Mouse (Mus musculus): ENCODE results near the gene Tmem132c. TPM values are rescaled to one million over a fixed set of nuclear protein-coding genes. Genes with fewer than 3 reads are reported as not detected.

Tmem132c gene
- polyA plus RNA-seq, 1 experiment from 2014 or later = 35.6 TPM

DNA sequence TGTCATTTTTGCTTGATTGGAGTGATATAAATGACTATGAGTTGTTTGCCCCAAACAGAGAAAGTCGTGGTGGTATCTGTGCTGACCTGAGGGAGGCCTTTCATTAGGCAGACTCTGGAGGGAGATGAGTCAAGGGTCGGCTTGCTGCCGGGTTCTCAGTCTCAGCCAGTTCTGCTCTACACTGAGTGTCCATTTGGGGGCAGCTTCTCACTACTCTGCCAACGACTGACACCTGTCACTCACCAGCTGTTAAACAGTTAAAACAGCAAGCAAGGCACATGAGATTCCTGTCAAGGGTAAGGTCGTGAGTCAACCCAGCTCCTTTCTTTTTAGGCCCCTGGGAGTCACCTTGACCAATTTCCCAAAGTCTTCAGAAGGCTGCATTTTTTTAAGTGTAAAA lies 350.8 kb downstream of the Tmem132c start:
- Histone ChIP-seq H3K36me3 (peaks cover 72% of the 10 kb centered on the region), H3K27ac (no peak overlapping the region), H3K27me3 (no peaks in the 10 kb centered on the region), H3K4me1 (no peaks in the 10 kb centered on the region), H3K4me3 (no peak overlapping the region), H3K4me2 (replicated peaks) (no peak overlapping the region), H3K9ac (no peak overlapping the region), H3K9me3 (no peaks in the 10 kb centered on the region)
- no peak for ATAC-seq (ENCODE audit: low FRiP score, low read depth)
- WGBS = 63% methylated on average over 5 of the region's 5 CpGs

DNA sequence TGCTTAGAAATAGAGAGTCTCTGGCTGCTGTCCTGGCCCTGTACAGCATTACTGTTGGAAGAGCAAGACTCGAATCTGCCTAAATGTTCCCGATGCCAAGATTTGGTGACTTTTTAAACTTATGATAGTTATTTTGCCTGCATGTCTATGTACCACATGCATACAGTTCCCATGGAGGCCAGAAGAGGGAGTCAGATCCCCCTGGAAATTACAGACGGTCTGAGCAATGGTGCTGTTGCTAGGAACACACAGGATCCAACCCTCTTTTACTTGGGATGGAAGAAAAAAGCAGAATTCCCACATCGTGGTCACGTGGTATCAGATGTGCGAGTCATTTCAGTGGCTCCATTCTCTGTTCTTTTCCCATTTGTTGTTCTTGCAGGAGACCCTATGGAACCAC lies 351.2 kb downstream of the Tmem132c start:
- Histone ChIP-seq H3K9ac (no peak overlapping the region), H3K4me2 (replicated peaks) (no peak overlapping the region), H3K4me1 (no peaks in the 10 kb centered on the region), H3K27ac (no peak overlapping the region), H3K27me3 (no peaks in the 10 kb centered on the region), H3K4me3 (no peak overlapping the region), H3K9me3 (no peaks in the 10 kb centered on the region), H3K36me3 (peaks cover 76% of the 10 kb centered on the region)
- ATAC-seq (ENCODE audit: low FRiP score, low read depth) = no peak
- WGBS = 82% methylated on average over 6 of the region's 6 CpGs

DNA sequence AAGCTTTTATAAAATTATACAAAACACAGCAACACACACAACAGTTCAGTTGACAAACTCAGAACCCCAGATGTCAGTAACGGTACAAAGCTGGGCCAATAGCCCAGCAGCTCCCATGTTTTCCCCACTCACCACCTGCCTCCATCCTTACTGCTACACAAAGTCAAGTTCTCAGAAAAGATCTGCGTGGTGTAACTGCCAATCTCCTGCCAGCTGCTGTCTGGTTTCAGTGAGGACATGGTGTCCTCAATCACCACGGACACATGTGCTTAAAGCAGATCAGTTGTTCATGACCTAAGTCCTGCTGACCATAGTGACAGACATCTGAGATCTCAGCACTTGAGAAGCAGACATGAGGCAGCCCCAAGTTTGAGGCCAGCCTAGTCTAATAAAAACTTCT lies 354.1 kb downstream of the Tmem132c start:
- 89% methylated on average over 3 of the region's 3 CpGs for WGBS

DNA sequence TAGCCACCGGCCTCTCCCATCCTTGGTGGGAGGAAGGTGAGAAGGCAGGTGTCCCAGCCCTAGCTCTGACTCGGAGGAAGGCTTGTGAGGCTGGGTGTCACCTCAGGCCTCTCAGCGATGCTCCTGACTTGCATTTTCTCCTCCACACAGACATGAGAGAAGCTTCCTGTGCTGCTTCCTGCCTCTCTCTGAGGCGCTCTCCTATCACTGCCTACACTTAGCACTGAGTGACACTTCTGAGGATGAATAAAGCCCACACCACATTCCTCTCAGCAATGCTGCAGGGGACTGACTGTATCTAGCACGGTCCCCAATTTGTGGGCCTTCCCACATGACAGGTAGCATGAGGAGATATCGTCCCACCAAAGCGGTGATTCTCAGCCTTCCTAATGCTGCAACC lies 355.3 kb downstream of the Tmem132c start:
- no peak for ATAC-seq (ENCODE audit: low FRiP score, low read depth)
- Histone ChIP-seq H3K9ac (no peak overlapping the region), H3K36me3 (peaks cover 99% of the 10 kb centered on the region), H3K9me3 (no peaks in the 10 kb centered on the region), H3K27ac (no peak overlapping the region), H3K4me1 (no peaks in the 10 kb centered on the region), H3K4me3 (no peak overlapping the region), H3K4me2 (replicated peaks) (no peak overlapping the region), H3K27me3 (no peaks in the 10 kb centered on the region)
- WGBS = 90% methylated on average over 7 of the region's 7 CpGs

More for the DNA sequence above, 354.1 kb downstream of the Tmem132c start:
- H3K27me3 ChIP-seq = no peaks in the 10 kb centered on the region
- ATAC-seq (ENCODE audit: low FRiP score, low read depth) = no peak
- no peak overlapping the region for H3K4me3 ChIP-seq
- no peak overlapping the region for H3K9ac ChIP-seq
- H3K36me3 ChIP-seq = peaks cover 95% of the 10 kb centered on the region
- no peak overlapping the region for H3K4me2 ChIP-seq (replicated peaks)
- no peaks in the 10 kb centered on the region for H3K4me1 ChIP-seq
- no peaks in the 10 kb centered on the region for H3K9me3 ChIP-seq
- H3K27ac ChIP-seq = no peak overlapping the region

DNA sequence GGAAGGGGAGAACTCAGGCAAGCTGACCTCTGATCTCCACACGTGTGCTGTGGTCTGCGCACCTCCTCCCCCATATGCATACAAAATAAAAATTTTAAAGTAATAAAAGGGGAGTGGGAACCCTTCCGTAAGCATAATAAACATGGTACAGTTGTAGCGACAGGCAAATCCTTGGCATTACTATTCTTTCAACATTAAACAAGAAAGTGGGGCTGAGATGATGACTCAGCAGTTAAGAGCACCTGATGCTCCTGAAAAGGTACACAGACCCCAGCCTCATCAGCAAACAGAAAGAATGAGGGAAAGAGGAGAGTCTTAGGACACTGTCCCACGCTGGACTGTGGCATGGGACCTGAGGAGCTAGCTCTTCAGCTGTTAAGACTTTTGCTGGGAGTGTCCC lies 361.4 kb downstream of the Tmem132c start:
- Histone ChIP-seq H3K9me3 (no peaks in the 10 kb centered on the region), H3K4me2 (replicated peaks) (no peak overlapping the region), H3K36me3 (peaks cover 98% of the 10 kb centered on the region), H3K4me3 (no peak overlapping the region), H3K27ac (no peak overlapping the region), H3K9ac (no peak overlapping the region), H3K27me3 (no peaks in the 10 kb centered on the region), H3K4me1 (no peaks in the 10 kb centered on the region)
- no peak for ATAC-seq (ENCODE audit: low FRiP score, low read depth)
- 95% methylated on average over 5 of the region's 5 CpGs for WGBS

DNA sequence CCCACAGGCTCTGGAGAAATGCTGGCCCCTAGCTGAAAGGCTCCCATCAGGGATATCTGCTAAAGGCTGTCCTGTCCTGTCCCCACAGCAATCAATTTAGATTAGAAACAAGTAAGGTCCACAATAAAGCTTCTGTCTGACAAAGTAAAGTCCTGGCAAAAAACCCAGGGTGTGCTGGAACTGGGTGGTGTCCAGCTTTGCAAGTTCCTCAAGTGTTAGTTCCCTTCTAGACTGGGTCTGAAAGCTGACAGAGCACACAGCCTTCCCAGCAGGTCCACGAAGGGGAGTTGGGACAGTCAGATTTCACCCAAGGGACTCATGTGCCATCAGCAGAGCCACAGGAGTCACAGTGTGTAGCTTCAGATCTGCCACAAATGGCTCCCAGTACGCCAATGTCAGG lies 365.9 kb downstream of the Tmem132c start:
- Histone ChIP-seq H3K4me3 (no peak overlapping the region), H3K4me1 (0 out of 2 replicates have a peak, but pooled peaks cover 6% of the 10 kb centered on the region), H3K9me3 (no peaks in the 10 kb centered on the region), H3K27me3 (no peaks in the 10 kb centered on the region), H3K4me2 (replicated peaks) (no peak overlapping the region), H3K27ac (no peak overlapping the region), H3K36me3 (peaks cover 62% of the 10 kb centered on the region), H3K9ac (no peak overlapping the region)
- 88% methylated on average over 2 of the region's 2 CpGs for WGBS
- ATAC-seq (ENCODE audit: low FRiP score, low read depth) = no peak

DNA sequence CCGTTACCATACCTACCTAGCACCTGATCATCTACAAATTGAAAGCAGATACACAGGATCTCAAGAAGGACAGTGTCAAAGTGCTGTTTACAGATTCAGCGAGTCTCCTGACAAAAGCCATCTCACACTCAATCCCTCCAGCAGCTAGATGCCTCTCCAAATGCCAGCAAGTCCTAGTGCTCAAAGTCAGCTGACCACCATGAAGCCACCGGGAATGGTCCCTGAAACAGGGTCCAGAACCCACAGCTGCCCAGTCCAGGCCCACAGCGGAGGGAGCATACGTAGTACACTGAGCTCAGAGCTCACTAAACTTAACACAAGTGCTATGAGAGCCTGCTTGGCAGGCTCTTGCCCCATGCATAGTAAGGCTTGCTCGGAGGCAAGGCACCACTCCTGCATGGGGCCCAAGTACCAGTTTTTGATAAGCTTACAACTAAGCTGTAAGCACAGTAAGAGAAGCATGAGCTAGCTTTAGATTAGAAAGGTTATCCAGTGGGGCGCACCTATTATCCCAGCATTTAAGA lies 367.6 kb downstream of the Tmem132c start:
- H3K9me3 ChIP-seq = no peaks in the 10 kb centered on the region
- 82% methylated on average over 7 of the region's 7 CpGs for WGBS
- peaks cover 44% of the 10 kb centered on the region for H3K36me3 ChIP-seq
- H3K4me3 ChIP-seq = no peak overlapping the region
- H3K4me1 ChIP-seq = 0 out of 2 replicates have a peak, but pooled peaks cover 7% of the 10 kb centered on the region
- H3K9ac ChIP-seq = no peak overlapping the region
- no peak overlapping the region for H3K4me2 ChIP-seq (replicated peaks)
- no peak for ATAC-seq (ENCODE audit: low FRiP score, low read depth)
- H3K27ac ChIP-seq = no peak overlapping the region
- no peaks in the 10 kb centered on the region for H3K27me3 ChIP-seq

DNA sequence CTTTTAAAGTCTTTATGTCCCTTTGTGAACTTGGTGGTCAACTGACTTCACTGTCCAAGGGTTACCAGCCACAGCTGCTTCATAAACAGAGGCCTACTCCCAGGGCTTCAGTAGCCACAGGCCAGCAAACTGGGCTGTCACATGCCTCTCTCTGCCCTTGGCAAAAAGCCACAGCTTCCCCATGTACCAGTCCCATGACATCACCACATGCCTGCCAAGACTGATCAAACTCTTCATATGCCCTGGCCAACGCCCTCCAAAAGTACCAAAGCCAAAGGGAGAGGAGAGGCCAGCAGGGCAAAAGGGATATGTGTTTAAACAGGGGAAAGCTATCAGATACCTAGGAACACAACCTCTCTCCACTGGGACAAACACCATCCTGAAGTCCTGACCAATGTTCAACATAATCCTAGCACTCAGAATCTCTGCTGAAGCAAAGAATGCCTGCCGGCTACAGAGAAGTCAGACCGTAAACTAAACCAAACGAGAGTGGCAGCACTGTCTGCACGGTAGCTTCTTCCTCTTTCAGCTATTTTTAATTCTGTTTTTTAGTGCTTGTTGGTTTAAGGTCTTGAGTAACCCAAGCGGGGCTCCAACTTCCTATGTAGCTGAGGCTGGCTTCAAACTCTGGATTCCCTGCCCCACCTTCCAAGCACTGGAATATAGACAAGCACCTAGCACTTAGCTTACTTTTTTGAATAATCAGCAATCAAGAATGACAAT lies 369.3 kb downstream of the Tmem132c start:
- no peak for ATAC-seq (ENCODE audit: low FRiP score, low read depth)
- Histone ChIP-seq H3K9me3 (no peaks in the 10 kb centered on the region), H3K4me3 (no peak overlapping the region), H3K36me3 (peaks cover 28% of the 10 kb centered on the region), H3K27ac (no peak overlapping the region), H3K27me3 (no peaks in the 10 kb centered on the region), H3K4me2 (replicated peaks) (no peak overlapping the region), H3K4me1 (peaks cover 23% of the 10 kb centered on the region), H3K9ac (no peak overlapping the region)
- 78% methylated on average over 6 of the region's 6 CpGs for WGBS

DNA sequence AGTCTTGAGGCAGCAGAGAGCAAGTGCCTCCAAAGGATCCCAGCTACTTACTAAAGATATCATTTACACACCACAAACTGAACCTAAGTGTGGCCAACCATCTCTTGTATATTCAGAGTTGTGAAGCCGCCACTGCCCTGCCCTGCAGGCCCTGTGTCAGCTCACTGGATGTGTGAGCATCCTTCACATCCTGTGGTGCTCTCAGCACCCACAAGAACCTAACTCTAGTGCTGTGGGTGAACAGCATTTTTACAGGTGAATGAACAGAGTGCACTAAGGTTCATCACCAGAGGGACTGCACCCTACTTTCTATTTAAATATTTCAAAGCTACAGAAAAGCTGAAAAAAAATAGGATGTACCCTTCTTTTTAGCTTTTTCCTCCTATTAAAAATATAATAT lies 370.3 kb downstream of the Tmem132c start:
- Histone ChIP-seq H3K9me3 (no peaks in the 10 kb centered on the region), H3K4me1 (peaks cover 27% of the 10 kb centered on the region), H3K4me2 (replicated peaks) (no peak overlapping the region), H3K36me3 (peaks cover 20% of the 10 kb centered on the region), H3K27ac (no peak overlapping the region), H3K9ac (no peak overlapping the region), H3K4me3 (no peak overlapping the region), H3K27me3 (no peaks in the 10 kb centered on the region)
- WGBS = 91% methylated on average over 1 of the region's 1 CpGs
- no peak for ATAC-seq (ENCODE audit: low FRiP score, low read depth)

DNA sequence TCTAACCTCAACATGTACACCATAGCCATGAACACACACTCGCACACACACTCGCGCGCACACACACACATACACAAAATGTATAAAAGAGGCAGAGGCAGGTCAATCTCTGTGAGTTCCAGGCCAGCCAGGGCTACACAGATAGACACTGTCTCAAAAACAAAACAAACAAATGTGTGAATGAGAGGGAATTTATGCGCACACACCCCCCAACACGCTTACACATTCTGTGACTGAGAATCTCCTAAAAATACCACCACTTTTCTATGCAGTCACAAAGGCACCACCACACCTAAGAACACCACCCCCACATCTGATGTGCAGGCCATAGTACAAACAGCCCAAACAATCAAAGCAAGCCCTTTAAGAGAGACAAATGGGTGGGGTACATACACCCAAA lies 370.8 kb downstream of the Tmem132c start:
- H3K4me2 ChIP-seq (replicated peaks) = no peak overlapping the region
- H3K9ac ChIP-seq = no peak overlapping the region
- H3K27me3 ChIP-seq = no peaks in the 10 kb centered on the region
- 97% methylated on average over 6 of the region's 6 CpGs for WGBS
- peaks cover 27% of the 10 kb centered on the region for H3K4me1 ChIP-seq
- no peaks in the 10 kb centered on the region for H3K9me3 ChIP-seq
- H3K36me3 ChIP-seq = peaks cover 15% of the 10 kb centered on the region
- no peak for ATAC-seq (ENCODE audit: low FRiP score, low read depth)
- H3K27ac ChIP-seq = no peak overlapping the region
- no peak overlapping the region for H3K4me3 ChIP-seq
